Mouse (Mus musculus) urinary bladder, postnatal 36 days (tissue): Measurements from ENCODE around the gene Trabd.

Source experiments
- DNase-seq, 2 experiments: peaks; one replicate each; pipeline ENCODE4 v3.0.0; 2022; ENCODE audit warnings: low spot score in 2 of 2, mixed read lengths in 1 of 2

Gene Trabd

GRCm38 (mm10) chr15:89074613-89075477, at the start of gene Trabd:
Gene Trabd, plus strand, starts transcription at chr15:89075124.
- no peak for DNase-seq

DNA sequence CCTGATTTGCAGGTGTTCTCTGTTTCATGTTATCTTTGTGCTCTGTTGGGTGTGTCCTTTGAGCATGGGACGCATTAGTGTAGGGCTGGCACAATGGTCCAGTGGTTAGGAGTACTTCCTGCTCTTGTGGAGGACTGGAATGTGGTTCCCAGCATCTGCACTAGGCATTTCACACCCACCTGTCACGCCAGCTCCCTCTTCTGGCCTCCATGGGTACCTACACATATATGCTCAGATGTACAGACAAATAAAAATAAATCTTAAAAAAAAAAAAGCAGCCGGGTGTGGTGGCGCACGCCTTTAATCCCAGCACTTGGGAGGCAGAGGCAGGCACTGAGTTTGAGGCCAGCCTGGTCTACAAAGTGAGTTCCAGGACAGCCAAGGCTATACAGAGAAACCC, 30.5 kb upstream of the Trabd start:
- DNase-seq, result no peak

GRCm38 (mm10) chr15:89046356-89046755, 28.6 kb upstream of the Trabd start:
- DNase-seq, result no peak

DNA sequence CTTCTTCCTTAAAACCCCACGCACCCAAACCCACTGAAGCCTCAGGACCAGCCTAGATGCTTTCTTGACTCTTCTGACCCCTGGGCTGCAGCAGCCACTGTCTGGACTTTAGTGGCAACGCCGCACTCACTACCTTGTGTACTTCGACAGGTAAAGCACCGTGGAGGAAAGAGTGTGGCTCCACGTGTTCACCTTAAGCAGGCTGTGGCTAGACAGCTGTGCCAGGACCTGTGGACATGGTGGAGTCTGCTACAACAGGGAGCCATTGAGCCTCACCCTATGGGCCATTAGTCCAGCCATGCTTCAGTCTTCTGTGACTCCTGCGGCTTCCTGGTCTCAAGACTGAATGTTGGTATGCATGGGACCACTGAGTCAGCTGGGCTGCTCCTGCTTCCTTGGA, 20.3 kb upstream of the Trabd start:
- DNase-seq, result no peak

DNA sequence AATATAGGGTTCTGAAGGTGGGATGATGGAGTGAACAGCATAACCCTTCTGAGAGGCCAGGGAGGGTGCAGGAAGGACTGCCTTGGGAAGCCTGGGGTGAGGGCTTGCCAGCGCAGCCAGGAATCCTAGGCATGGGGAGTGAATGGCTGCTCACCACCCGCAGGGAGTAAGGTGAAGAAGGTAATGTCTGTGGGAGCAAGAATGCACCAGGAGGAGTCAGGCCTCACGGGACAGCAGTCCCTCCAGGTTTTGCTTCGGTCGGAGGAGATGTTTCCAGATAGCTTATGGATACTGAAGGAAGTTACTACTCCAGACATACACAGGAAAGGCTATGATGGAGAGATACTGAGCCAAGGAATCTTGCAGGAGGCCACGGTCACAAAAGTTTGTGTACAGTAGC, 16.2 kb upstream of the Trabd start:
- no peak for DNase-seq

DNA sequence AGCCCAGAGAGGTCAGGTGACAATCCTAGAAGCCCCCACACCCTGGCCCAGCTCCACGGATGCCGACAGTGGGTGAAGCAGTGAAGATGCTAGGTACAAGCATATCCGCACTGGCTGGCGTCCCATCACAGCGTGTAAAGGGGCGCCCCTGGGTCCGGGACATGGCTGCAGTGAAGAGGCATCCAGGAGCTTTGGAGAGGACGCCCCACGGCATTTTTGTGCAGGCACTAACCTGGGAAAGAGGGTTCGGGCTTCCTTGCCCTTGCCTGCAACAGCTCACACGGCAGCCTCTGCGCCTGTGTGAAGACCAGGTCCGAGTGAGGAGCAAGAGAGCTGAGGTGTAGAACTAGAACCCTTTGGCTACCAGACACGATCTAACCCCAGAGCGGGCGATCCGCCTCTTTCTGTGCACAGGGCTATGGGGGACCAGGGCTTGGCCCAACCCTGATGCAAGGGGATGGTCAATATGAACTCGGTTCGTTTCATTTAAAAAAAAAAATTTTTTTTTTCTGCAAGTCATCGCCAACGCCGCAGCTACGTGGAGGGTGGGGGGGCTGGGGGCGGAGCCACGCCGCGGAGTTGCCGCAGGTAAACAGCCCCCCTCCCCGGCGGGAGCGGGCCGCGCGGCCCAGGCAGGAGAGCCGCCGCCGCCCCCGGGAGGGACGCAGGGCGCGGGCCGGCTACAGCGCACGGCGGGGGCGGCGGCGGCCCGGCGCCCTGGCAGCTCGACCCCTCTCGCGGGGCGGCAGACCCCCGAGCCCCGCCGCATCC, 15.6 kb upstream of the Trabd start, which contains the start of gene Panx2:
Panx2 (plus strand) TSS at position 574 of the 771 bp plus-strand sequence.
- DNase-seq, result no peak

DNA sequence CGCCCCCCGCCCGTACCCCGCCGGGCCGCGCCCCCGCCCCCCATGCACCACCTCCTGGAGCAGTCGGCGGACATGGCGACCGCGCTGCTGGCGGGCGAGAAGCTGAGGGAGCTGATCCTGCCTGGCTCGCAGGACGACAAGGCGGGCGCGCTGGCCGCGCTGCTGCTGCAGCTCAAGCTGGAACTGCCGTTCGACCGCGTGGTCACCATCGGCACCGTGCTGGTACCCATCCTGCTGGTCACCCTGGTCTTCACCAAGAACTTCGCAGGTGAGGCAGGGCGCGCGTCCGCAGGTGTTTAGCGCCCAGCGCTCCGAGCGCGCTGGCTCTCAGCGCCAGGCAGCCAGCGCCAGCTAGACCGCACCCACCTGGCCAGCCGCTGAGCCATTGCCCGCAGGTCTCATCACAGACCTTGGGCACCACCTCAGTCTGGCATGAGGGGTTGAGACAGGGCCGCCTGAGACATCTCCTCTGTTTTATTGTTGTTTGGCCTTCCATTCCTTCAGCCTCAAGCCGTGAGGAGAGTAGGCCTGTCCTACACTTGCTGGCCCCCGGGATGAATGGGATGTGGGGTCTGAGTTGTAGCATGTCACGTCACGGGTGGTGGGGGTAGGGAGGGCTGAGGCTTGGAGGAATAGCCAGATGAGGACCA, 14.8 kb upstream of the Trabd start:
- no peak for DNase-seq

- no peak for DNase-seq
These were observed 14.0 kb upstream of the Trabd start for GRCm38 (mm10) chr15:89060811-89061460.

DNA sequence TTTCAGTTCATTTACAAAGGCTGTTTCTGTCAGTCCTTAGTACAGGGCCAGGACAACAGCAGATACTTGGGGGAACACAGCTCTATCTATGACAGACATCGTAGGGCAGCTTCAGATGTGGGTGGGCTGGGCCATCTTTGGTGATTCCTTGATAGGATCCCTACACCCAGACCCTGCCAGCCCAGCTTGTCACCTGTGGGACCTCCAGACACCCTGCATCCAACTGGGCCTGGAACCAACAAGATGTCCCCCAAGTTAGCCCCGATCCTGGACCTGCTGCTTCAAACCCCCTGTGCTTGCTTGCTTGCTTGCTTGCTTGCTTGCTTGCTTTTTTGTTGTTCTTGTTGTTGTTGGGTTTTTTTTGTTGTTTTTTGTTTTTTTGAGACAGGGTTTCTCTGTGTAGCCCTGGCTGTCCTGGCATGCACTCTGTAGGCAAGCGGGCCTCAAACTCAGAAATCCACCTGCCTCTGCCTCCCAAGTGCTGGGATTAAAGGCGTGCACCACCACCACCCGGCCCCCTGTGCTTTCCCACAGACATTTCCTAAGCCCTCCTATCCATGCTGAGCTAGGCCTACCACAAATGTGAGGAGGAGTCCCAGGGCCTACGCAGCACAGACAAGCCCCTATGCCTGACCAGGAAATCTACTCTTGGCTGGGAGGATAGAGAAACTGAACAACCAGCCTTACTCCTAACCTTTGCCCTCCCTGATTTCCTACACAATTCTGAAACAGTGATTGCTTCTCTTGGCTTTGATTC, 13.0 kb upstream of the Trabd start:
- no peak for DNase-seq

GRCm38 (mm10) chr15:89062518-89062910, 12.4 kb upstream of the Trabd start:
- no peak for DNase-seq

DNA sequence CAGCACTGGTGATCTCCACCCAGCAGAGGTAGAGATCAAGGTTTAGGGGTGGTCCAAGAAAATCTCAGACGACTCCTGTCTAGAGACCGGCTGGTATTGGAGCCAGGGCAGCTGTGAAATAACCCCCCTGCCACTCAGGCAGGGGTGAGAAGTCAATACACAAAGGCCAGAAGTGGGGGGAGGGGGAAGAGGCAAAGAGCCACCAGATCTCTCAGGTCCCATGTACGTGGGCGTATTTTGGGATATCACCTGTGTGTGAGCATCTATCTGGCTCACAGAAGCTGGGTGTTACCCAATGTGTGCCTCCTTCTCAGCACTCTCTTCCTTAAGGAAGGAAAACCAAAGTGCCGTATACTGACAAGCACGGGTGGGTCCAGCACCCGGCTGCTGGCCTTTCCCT, 11.9 kb upstream of the Trabd start:
- no peak for DNase-seq

- no peak for DNase-seq
These were observed 11.4 kb upstream of the Trabd start for GRCm38 (mm10) chr15:89063536-89063935.

- DNase-seq, result no peak
These were observed 10.0 kb upstream of the Trabd start for GRCm38 (mm10) chr15:89064891-89065290.

DNA sequence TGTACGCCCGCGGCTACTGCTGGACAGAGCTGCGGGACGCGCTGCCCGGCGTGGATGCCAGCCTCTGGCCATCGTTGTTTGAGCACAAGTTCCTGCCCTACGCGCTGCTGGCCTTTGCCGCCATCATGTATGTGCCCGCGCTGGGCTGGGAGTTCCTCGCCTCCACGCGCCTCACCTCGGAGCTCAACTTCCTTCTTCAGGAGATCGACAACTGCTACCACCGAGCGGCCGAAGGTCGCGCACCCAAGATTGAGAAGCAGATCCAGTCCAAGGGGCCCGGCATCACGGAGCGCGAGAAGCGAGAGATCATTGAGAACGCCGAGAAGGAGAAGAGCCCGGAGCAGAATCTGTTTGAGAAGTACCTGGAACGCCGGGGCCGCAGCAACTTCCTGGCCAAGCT, 7.3 kb upstream of the Trabd start:
- DNase-seq, result no peak

GRCm38 (mm10) chr15:89068226-89068625, 6.7 kb upstream of the Trabd start:
- DNase-seq, result no peak

GRCm38 (mm10) chr15:89069336-89069840, 5.5 kb upstream of the Trabd start:
- DNase-seq, result no peak

- DNase-seq, result no peak
These were observed 4.3 kb upstream of the Trabd start for GRCm38 (mm10) chr15:89070606-89071005.

- DNase-seq, result no peak
These were observed 826 bp upstream of the Trabd start for GRCm38 (mm10) chr15:89073993-89074603.

- DNase-seq, result peak; percentile 75 to 86
These were observed 689 bp downstream of the Trabd start for GRCm38 (mm10) chr15:89075478-89076147.
